In the genomic region with DNA sequence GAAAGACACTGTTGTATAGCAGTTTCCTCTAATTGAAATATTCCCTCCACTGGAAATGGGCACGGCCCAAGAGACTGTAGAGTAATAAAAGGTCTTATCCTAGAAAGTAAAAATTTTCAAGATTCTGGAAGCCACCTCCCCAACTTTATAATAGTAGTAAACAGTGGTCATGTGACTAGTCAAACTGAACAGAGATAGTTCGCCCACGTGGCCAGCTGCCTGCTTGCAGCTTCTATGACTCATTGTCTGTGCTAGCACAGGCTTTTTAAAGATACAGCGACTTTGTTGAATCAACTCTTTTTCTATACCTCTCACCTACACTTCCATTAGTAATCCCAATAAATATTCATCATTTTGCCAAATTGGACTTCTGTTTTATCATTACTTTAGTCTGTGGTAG, we compare ENCODE assay signal across 23 mouse cellular contexts. TPM values are rescaled to one million over a fixed set of nuclear protein-coding genes. Genes with fewer than 3 reads are reported as not detected.
DNase-seq lines count a peak whose midpoint lies in the region; ATAC-seq lines count a peak whose summit lies in the region.
"Had no signal": no experiment of that assay in that cellular context is flagged by ENCODE, and none has a peak within 500 bp of the region (broad histone marks: within the 10 kb centered on the region; RNA-seq: fewer than 3 reads in every experiment).

No protein-coding gene starts in this region.

- no peak overlapping the region for H3K4me3 ChIP-seq in midbrain, embryonic 10.5 days
- H3K4me3 ChIP-seq: heart, embryonic 13.5 days; limb, embryonic 13.5 days; megakaryocyte, embryonic 14.5 days; neural tube, embryonic 13.5 days had no signal

- no peak for ATAC-seq in inflammation-experienced regulatory T-cells, adult 6 months
- ATAC-seq: hindbrain, embryonic 16.5 days had no signal

- no peaks in the 10 kb centered on the region for H3K27me3 ChIP-seq in midbrain, embryonic 10.5 days (ENCODE audit: low read depth, poor library complexity, severe bottlenecking)
- H3K27me3 ChIP-seq: heart, embryonic 13.5 days; limb, embryonic 13.5 days; megakaryocyte, embryonic 14.5 days; neural tube, embryonic 13.5 days had no signal

- no peak overlapping the region for H3K27ac ChIP-seq in midbrain, embryonic 10.5 days (replicated peaks)
- H3K27ac ChIP-seq: heart, embryonic 13.5 days; limb, embryonic 13.5 days; liver, embryonic 14.5 days; neural tube, embryonic 13.5 days had no signal

- 82% methylated on average over 4 of the region's 4 CpGs for WGBS in midbrain, embryonic 10.5 days

- DNase-seq in layer of hippocampus, adult 18-20 months (ENCODE audit: low spot score in 2 of 2), result peak; percentile 9 to 78
- DNase-seq in layer of hippocampus, postnatal 10 days (ENCODE audit: low spot score in 2 of 2), result no peak
- DNase-seq in brain, adult 2 months (ENCODE audit: low read depth, low spot score), result peak; percentile 84
- peak; percentile 65 for DNase-seq in layer of hippocampus, adult 9-11 months
- DNase-seq in right cerebral cortex, postnatal 14 days, result peak; percentile 18
- DNase-seq in midbrain, embryonic 10.5 days (ENCODE audit: low spot score), result no peak
- DNase-seq in lung, postnatal 25 days (ENCODE audit: low spot score), result no peak
- DNase-seq: cerebellum, postnatal 25 days; heart, postnatal 36 days; kidney, adult 8-10 months; kidney, postnatal 25 days; thymus, adult 18-20 months had no signal

- no peaks in the 10 kb centered on the region for H3K36me3 ChIP-seq in midbrain, embryonic 10.5 days
- H3K36me3 ChIP-seq: heart, embryonic 13.5 days; limb, embryonic 13.5 days; neural tube, embryonic 13.5 days had no signal

- no peaks in the 10 kb centered on the region for H3K9me3 ChIP-seq in midbrain, embryonic 10.5 days (replicated peaks)
- H3K9me3 ChIP-seq: heart, embryonic 13.5 days; limb, embryonic 13.5 days; megakaryocyte, embryonic 14.5 days; neural tube, embryonic 13.5 days had no signal

- H3K4me1 ChIP-seq in midbrain, embryonic 10.5 days, result no peaks in the 10 kb centered on the region
- H3K4me1 ChIP-seq: heart, embryonic 13.5 days; limb, embryonic 13.5 days; megakaryocyte, embryonic 14.5 days; neural tube, embryonic 13.5 days had no signal

RNA-seq across cellular contexts. Expression of a gene that starts 51.1 kb away (rescaled TPM):
- not detected for total RNA-seq in layer of hippocampus, adult 18-20 months (2021)
- not detected for total RNA-seq in layer of hippocampus, postnatal 10 days (2021)
- not detected in 2 replicates for polyA plus RNA-seq in midbrain, embryonic 10.5 days (2016; fragmentation: Nextera tagmentation; extraction: Ambion mirVana)
- polyA plus RNA-seq in inflammation-experienced regulatory T-cells, adult 6 months (2017; shearing (Covaris generic)), result not detected
- total RNA-seq: gastrocnemius, adult 18-20 months; heart, postnatal 36 days had no signal
- polyA plus RNA-seq: forebrain, embryonic 11.5 days; gonadal fat pad, adult 2 months; heart, embryonic 13.5 days; hindbrain, embryonic 16.5 days; limb, embryonic 13.5 days; lung, embryonic 16.5 days; neural tube, embryonic 13.5 days had no signal

Comparison
In these comparisons a context has a peak if more than half of its experiments do, and no peak if none do; other contexts are left out.
1. DNase-seq: peak in layer of hippocampus, adult 18-20 months (2 of 2), brain, adult 2 months (single experiment), layer of hippocampus, adult 9-11 months (single experiment) and right cerebral cortex, postnatal 14 days (single experiment); none in layer of hippocampus, postnatal 10 days (0 of 2), midbrain, embryonic 10.5 days (single experiment) and lung, postnatal 25 days (single experiment).